Mouse (Mus musculus): Measurements from ENCODE around the gene Mcm10. TPM values are rescaled to one million over a fixed set of nuclear protein-coding genes. Genes with fewer than 3 reads are reported as not detected.

Mcm10 gene
- total and polyA plus RNA-seq, 3 experiments: 72.6 to 104 (median 73.6) TPM

DNA sequence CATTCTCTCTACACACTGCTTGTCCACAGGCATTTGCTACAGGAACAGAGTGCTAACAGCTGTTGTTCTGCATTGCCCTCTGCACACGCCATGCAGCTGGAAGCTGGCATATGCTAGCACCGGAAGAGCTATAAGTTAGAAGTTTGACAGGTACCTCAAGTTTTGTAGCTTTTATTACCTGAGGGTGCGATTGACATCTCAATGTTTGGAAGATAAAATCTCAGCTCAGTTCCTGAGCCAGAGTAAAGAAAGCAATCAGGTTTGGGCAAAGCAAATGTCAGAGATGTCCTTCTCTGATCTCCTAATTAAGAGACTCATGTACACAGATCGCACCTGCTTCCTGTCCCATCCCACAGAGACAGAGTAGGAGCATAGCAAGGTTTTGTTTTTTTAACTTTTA, 25.8 kb downstream of the Mcm10 start:
- no peaks in the 10 kb centered on the region for H3K27me3 ChIP-seq (replicated peaks)
- no peak overlapping the region for H3K4me3 ChIP-seq (replicated peaks in 1 of 3; ENCODE audit: low read depth in 2 of 3, low read length in 2 of 3, poor library complexity in 1 of 3)
- dilution Hi-C loops (cut with MboI; ENCODE audit: extremely low pct_ligation_motif_present, extremely low pct_unique_long_range_greater_than_20kb, low sequenced_read_pairs) (no loop called here), in situ Hi-C loops (cut with MboI; ENCODE audit: low pct_ligation_motif_present, low pct_unique_long_range_greater_than_20kb, low sequenced_read_pairs) (no loop called here)
- H3K36me3 ChIP-seq (replicated peaks in 1 of 2; ENCODE audit: control insufficient read depth in 1 of 2, insufficient read depth in 1 of 2, low read length in 1 of 2): peaks cover 19 to 37% of the 10 kb centered on the region in 2 experiments
- no peaks in the 10 kb centered on the region for H3K79me2 ChIP-seq (replicated peaks; ENCODE audit: control insufficient read depth, extremely low read depth, insufficient read depth, poor library complexity, severe bottlenecking)
- no peak overlapping the region for H3K27ac ChIP-seq (ENCODE audit: insufficient read depth, low read depth)
- no peaks in the 10 kb centered on the region for H3K9me3 ChIP-seq (replicated peaks; ENCODE audit: low read length)
- no peak for TF ChIP-seq MYC (IDR thresholded peaks at IDR 0.05; ENCODE audit: low read depth, low read length)
- no peak for TF ChIP-seq ZC3H11A (IDR thresholded peaks at IDR 0.05; ENCODE audit: low read depth, low read length)
- no peak for DNase-seq (ENCODE audit: extremely low read depth)
- H3K9ac ChIP-seq (ENCODE audit: insufficient read depth, low read depth): no peak overlapping the region
- H3K4me1 ChIP-seq (ENCODE audit: control insufficient read depth in 1 of 2, insufficient read depth in 2 of 2): peaks cover 0 to 16% of the 10 kb centered on the region in 2 experiments; a peak in 2 of 4 replicates
- H3K4me2 ChIP-seq (ENCODE audit: insufficient read depth, low read depth, poor library complexity, severe bottlenecking): no peak overlapping the region

DNA sequence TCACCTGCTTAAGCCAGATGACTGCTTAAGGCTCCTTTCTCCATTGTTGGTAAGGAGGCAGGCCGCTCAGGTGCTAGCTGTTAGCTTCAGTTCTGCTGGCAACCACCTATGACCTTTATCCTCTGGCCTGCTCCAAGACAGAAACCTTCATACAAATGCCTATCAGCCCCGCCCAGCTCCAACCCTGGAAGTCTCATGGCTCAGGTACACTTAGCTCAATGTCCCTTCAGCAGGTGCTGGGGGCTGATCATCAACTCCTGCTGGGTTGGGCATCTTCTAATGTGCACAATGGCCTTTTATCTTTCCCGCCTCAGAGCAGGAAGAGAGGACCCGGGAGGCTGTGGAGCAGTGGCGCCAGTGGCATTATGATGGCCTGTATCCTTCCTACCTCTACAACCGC, 27.6 kb downstream of the Mcm10 start:
- dilution Hi-C loops (cut with MboI; ENCODE audit: extremely low pct_ligation_motif_present, extremely low pct_unique_long_range_greater_than_20kb, low sequenced_read_pairs) (no loop called here), in situ Hi-C loops (cut with MboI; ENCODE audit: low pct_ligation_motif_present, low pct_unique_long_range_greater_than_20kb, low sequenced_read_pairs) (no loop called here)
- no peak overlapping the region for H3K9ac ChIP-seq (ENCODE audit: insufficient read depth, low read depth)
- no peaks in the 10 kb centered on the region for H3K9me3 ChIP-seq (replicated peaks; ENCODE audit: low read length)
- TF ChIP-seq ZNF384 (IDR thresholded peaks at IDR 0.05; ENCODE audit: low read depth, low read length) (no peak), EP300 (IDR thresholded peaks at IDR 0.05; ENCODE audit: low read length) (no peak), TCF12 (IDR thresholded peaks at IDR 0.05; ENCODE audit: low read depth, low read length) (no peak), USF2 (conservative IDR thresholded peaks at IDR 0.05; ENCODE audit: low read depth, low read length) (no peak), POLR2A (IDR thresholded peaks at IDR 0.05; ENCODE audit: low read depth, low read length) (no peak), RAD21 (IDR thresholded peaks at IDR 0.05; ENCODE audit: low read depth, low read length) (no peak), ELF1 (IDR thresholded peaks at IDR 0.05; ENCODE audit: low read depth, low read length) (no peak), SIN3A (IDR thresholded peaks at IDR 0.05; ENCODE audit: low read length) (no peak), KAT2A (IDR thresholded peaks at IDR 0.05; ENCODE audit: insufficient replicate concordance, low read length) (no peak), ZC3H11A (IDR thresholded peaks at IDR 0.05; ENCODE audit: low read depth, low read length) (no peak), HCFC1 (IDR thresholded peaks at IDR 0.05; ENCODE audit: low read depth, low read length) (no peak), RCOR1 (conservative IDR thresholded peaks at IDR 0.05; ENCODE audit: low read depth, low read length) (no peak), CTCF (conservative IDR thresholded peaks at IDR 0.05 in 1 of 2, IDR thresholded peaks at IDR 0.05 in 1 of 2; ENCODE audit: low read depth in 2 of 2, low read length in 2 of 2) (no peak), POLR2AphosphoS2 (IDR thresholded peaks at IDR 0.05; ENCODE audit: low read depth, low read length) (no peak), MAX (IDR thresholded peaks at IDR 0.05; ENCODE audit: low read length) (no peak)
- H3K27ac ChIP-seq (ENCODE audit: insufficient read depth, low read depth): no peak overlapping the region
- H3K4me3 ChIP-seq (replicated peaks in 1 of 3; ENCODE audit: low read depth in 2 of 3, low read length in 2 of 3, poor library complexity in 1 of 3): no peak overlapping the region
- H3K79me2 ChIP-seq (replicated peaks; ENCODE audit: control insufficient read depth, extremely low read depth, insufficient read depth, poor library complexity, severe bottlenecking): no peaks in the 10 kb centered on the region
- DNase-seq (ENCODE audit: extremely low read depth): no peak
- H3K36me3 ChIP-seq (replicated peaks in 1 of 2; ENCODE audit: control insufficient read depth in 1 of 2, insufficient read depth in 1 of 2, low read length in 1 of 2): peaks cover 2 to 20% of the 10 kb centered on the region in 2 experiments
- no peak overlapping the region for H3K4me2 ChIP-seq (ENCODE audit: insufficient read depth, low read depth, poor library complexity, severe bottlenecking)
- H3K27me3 ChIP-seq (replicated peaks): no peaks in the 10 kb centered on the region
- peaks cover 0 to 22% of the 10 kb centered on the region in 2 experiments; a peak in 2 of 4 replicates for H3K4me1 ChIP-seq (ENCODE audit: control insufficient read depth in 1 of 2, insufficient read depth in 2 of 2)
